Mouse (Mus musculus) thymus, adult 2 months (tissue): ENCODE results near the gene Hs3st6. TPM values are rescaled to one million over a fixed set of nuclear protein-coding genes. Genes with fewer than 3 reads are reported as not detected.
A peak's percentile ranks its signal among the peaks of the same experiment; 100 is the strongest.

Source experiments
- DNase-seq: peaks from one replicate; pipeline ENCODE4 v3.0.0; 2021
- H3K27ac ChIP-seq: fragments of 200-500 bp; 2 replicates; pipeline ENCODE4 v1.5.1; 2012; ENCODE audit warnings: low read length, control low read depth; ENCODE audit not compliant: control insufficient read depth, insufficient read depth
- H3K27me3 ChIP-seq: fragments of 200-500 bp; 2 replicates; pipeline ENCODE4 v1.6.1; 2012; ENCODE audit warnings: mild to moderate bottlenecking, low read length, moderate library complexity, mixed read lengths; ENCODE audit not compliant: control insufficient read depth, insufficient read depth
- H3K36me3 ChIP-seq: fragments of 200-500 bp; 2 replicates; pipeline ENCODE4 v1.6.1; 2012; ENCODE audit warnings: mild to moderate bottlenecking, low read length, moderate library complexity; ENCODE audit not compliant: control insufficient read depth, insufficient read depth
- H3K4me1 ChIP-seq: fragments of 200-500 bp; replicated peaks from 2 replicates; pipeline ENCODE4 v1.6.1; 2012; ENCODE audit warnings: low read length; ENCODE audit not compliant: control insufficient read depth, insufficient read depth
- H3K4me3 ChIP-seq: fragments of 200-500 bp; 2 replicates; pipeline ENCODE4 v1.5.1; 2012; ENCODE audit warnings: mild to moderate bottlenecking, low read length, control low read depth, moderate library complexity; ENCODE audit not compliant: control insufficient read depth, insufficient read depth
- CTCF ChIP-seq: fragments of 200-500 bp; IDR thresholded peaks from 2 replicates; pipeline ENCODE4 v1.5.1; 2012; ENCODE audit warnings: mild to moderate bottlenecking, control low read depth, low read length, moderate library complexity, borderline replicate concordance; ENCODE audit not compliant: control insufficient read depth, poor library complexity, insufficient read depth; ENCODE audit errors: extremely low read depth
- POLR2A ChIP-seq: fragments of 200-500 bp; IDR thresholded peaks from 2 replicates; pipeline ENCODE4 v1.6.1; 2012; ENCODE audit warnings: mild to moderate bottlenecking, low read length, control low read depth, moderate library complexity; ENCODE audit not compliant: control insufficient read depth, poor library complexity, insufficient read depth; ENCODE audit errors: extremely low read depth
- WGBS: fragments of 180-500 bp; shearing (Covaris S2); methylation state at CpG from one replicate; pipeline ENCODE4 v1.1.7; 2018; 5-methylcytosine and 5-hydroxymethylcytosine counted together
- polyA plus RNA-seq: library from polyadenylated mRNA; depleted of rRNA; stranded (reverse); fragments of >200 nt; gene quantifications from 2 replicates; pipeline ENCODE4 v1.2.3, GENCODE M21; 2012; rRNA removed

The Hs3st6 gene
- polyA plus RNA-seq, result 15.5 and 15.6 TPM in 2 replicates

- Histone ChIP-seq H3K36me3 (no peaks in the 10 kb centered on the region), H3K4me1 (peaks cover 11% of the 10 kb centered on the region), H3K4me3 (peak within 1 kb of the TSS; percentile 36), H3K27ac (no peak within 1 kb of the TSS), H3K27me3 (peaks cover 21% of the 10 kb centered on the region; the same call in 1 of the 2 replicates)
- DNase-seq, result peak; percentile 17
- no peak for TF ChIP-seq POLR2A
- no peak for TF ChIP-seq CTCF
- 2% methylated on average over 79 of the region's 82 CpGs for WGBS
Measured at GRCm38 (mm10) chr17:24752415-24753394, at the start of gene Hs3st6. Gene Hs3st6, plus strand, starts transcription at chr17:24752988.

DNA sequence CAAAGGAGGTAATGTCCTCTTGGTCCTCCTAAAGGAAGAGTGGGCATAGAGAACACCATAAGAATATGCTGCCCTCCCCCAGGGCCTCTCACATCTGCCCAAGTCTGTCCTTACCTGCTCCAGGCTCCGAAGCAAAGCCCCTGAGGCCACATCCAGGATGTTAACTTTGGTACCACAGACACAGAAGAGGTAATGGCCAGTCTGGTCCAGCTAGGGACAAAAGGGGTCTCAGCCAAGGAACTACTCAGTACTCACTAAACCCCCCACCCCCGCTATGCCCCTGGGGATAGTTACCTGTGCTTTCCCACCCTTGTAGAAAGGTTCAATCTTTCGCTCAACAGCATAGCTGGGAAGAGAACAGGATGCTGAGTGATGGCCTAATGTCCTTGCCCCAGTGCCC, 47.0 kb upstream of the Hs3st6 start:
- no peak for DNase-seq
- no peaks in the 10 kb centered on the region for H3K4me1 ChIP-seq
- no peaks in the 10 kb centered on the region for H3K27me3 ChIP-seq
- H3K27ac ChIP-seq, result no peak overlapping the region
- WGBS, result 97% methylated on average over 3 of the region's 3 CpGs
- no peak for TF ChIP-seq POLR2A
- TF ChIP-seq CTCF, result no peak
- H3K36me3 ChIP-seq, result peaks cover 12% of the 10 kb centered on the region
- no peak overlapping the region for H3K4me3 ChIP-seq

GRCm38 (mm10) chr17:24706982-24707800, 45.6 kb upstream of the Hs3st6 start, which contains the start of gene Tbl3:
Gene Tbl3, minus strand, starts transcription at chr17:24707660.
- DNase-seq, result peak; percentile 91
- 3% methylated on average over 32 of the region's 32 CpGs for WGBS
- Histone ChIP-seq H3K4me3 (peak within 1 kb of the TSS; percentile 91), H3K4me1 (no peaks in the 10 kb centered on the region), H3K27me3 (no peaks in the 10 kb centered on the region), H3K27ac (peak within 1 kb of the TSS; percentile 28; the same call in 1 of the 2 replicates), H3K36me3 (peaks cover 7% of the 10 kb centered on the region)
- TF ChIP-seq CTCF (peak; percentile 46; the same call in 1 of the 2 replicates), POLR2A (peak; percentile 65)

- H3K4me1 ChIP-seq, result no peaks in the 10 kb centered on the region
- H3K27ac ChIP-seq, result peak overlapping the region; percentile 28; the same call in 1 of the 2 replicates
- TF ChIP-seq CTCF, result no peak
- no peak for TF ChIP-seq POLR2A
- no peak for DNase-seq
- no peaks in the 10 kb centered on the region for H3K27me3 ChIP-seq
- peak overlapping the region; percentile 91 for H3K4me3 ChIP-seq
- peaks cover 5% of the 10 kb centered on the region for H3K36me3 ChIP-seq
- 1% methylated on average over 24 of the region's 24 CpGs for WGBS
Measured at GRCm38 (mm10) chr17:24707801-24708425, 44.9 kb upstream of the Hs3st6 start.

GRCm38 (mm10) chr17:24708646-24709045, 44.1 kb upstream of the Hs3st6 start:
- Histone ChIP-seq H3K27ac (no peak overlapping the region), H3K4me3 (no peak overlapping the region), H3K36me3 (peaks cover 5% of the 10 kb centered on the region), H3K4me1 (no peaks in the 10 kb centered on the region), H3K27me3 (no peaks in the 10 kb centered on the region)
- DNase-seq, result no peak
- WGBS, result 19% methylated on average over 2 of the region's 2 CpGs
- no peak for TF ChIP-seq CTCF
- TF ChIP-seq POLR2A, result no peak

DNA sequence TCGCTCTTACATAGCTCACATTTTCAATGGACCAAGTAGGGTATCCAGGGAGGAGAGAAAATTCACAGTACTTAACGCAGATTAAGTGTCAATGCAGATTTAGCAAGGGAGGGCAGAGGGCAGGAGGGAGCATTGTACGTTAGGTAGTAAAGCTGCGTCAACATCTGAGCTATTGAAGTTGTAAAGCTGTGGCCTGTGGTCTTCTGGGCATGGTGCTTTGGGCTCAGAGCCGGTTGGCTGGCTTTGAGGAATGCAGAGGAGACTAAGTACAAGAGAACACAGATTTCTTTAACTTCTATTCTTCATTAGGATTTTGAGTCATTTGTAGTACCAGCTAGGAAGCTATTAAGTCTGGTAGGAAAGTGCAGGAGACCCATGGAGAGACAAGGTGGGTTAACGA, 37.2 kb upstream of the Hs3st6 start:
- Histone ChIP-seq H3K27me3 (no peaks in the 10 kb centered on the region), H3K27ac (no peak overlapping the region), H3K36me3 (no peaks in the 10 kb centered on the region), H3K4me3 (no peak overlapping the region), H3K4me1 (peaks cover 3% of the 10 kb centered on the region; the same call in 1 of the 2 replicates)
- no peak for DNase-seq
- TF ChIP-seq CTCF (no peak), POLR2A (no peak)
- 96% methylated on average over 6 of the region's 6 CpGs for WGBS
